Mouse (Mus musculus): ENCODE measurements around the gene Dip2b.
A peak's percentile ranks its signal among the peaks of the same experiment; 100 is the strongest.

Gene Dip2b

GRCm38 (mm10) chr15:100038470-100038971, at the start of gene Dip2b:
TSS of gene Dip2b (plus strand) at chr15:100038664.
- DNase-seq (ENCODE audit: low spot score in 2 of 2) = peak; percentile 92 to 100

DNA sequence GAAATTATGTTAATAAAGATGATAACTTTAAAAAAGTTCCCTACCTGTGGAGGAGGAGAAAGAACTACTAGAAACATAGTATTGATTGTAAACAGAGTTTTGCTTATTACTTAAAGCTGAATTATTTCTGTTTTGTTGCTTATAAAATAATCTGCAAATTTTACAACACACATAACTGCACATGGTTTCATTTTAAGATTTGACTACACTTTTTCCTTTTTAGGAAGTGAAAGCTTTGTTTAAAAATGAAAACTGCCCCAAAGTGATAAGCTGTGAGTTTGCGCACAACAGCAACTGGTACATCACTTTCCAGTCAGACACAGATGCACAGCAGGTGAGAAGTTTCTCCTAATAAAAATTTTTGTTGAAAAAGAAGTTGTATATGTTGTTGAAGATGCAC, 45.4 kb upstream of the Dip2b start:
- no peak for DNase-seq (ENCODE audit: low spot score in 2 of 2)

DNA sequence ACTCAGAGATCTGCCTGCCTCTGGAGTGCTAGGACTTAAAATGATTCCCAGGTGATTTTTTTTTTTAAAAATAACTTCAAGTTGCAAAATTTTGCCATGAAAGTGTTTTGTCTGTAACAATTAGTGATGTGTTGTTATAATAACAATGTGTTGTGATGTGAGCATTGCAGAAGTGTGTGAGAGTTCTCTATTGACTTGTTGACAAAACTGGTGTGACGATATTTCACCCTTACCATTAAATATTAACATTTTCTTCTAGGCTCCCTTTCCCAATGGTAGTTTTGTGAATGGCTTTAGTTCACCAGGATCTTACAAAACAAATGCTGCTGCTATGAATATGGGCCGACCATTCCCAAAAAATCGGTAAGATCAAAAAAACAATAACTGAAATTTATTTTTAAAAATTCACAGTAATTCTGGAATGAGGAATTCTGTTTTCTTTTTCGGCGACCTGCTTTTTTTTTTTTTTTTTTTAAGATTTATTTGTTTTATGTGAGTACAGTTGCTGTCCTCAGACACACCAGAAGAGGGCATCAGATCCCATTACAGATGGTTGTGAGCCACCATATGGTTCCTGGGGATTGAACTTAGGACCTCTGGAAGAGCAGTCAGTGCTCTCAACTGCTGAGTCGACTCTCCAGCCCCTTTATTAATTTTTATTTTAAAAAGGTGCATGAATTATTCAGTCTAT, 41.2 kb upstream of the Dip2b start:
- no peak for DNase-seq (ENCODE audit: low spot score in 2 of 2)

DNA sequence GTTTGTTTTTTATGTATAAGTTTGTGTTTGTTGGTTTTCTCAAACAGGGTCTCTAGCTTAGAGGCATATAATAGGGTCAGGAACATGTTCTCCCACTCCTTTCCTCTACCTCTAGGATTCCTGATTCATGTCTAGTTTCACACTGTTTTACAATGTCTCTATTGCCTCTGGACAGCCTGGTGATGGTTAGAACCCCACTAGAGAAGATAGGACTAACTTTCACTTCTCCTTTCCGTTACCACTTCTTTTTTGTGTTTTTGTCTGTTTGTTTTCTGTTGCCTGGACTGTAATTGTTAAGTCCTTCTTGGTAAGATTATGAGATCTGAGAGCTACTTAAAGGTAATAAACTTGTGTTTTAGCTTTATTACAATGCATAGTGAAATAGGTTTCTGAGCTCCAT, 39.1 kb upstream of the Dip2b start:
- DNase-seq (ENCODE audit: low spot score in 2 of 2) = no peak

GRCm38 (mm10) chr15:100004677-100005273, 33.7 kb upstream of the Dip2b start:
- no peak for DNase-seq (ENCODE audit: low spot score in 2 of 2)

DNA sequence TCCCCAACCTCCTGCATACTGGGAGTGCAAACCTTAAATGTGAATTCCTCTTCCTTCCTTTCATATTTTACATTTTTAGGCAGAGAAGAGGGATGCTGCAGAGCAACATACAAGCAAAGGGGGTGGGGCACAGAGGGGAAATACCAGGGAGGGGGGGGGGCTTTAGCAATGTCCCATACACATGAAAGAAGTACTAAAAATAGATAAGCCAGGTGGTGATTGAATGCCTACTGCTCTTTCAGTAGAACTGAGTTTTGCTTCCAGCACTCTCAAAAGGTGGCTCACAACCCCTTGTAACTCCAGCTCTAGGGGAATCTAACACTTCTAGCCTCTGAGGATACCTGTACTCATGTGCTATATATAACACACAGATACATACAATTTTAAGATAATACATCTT, 32.3 kb upstream of the Dip2b start:
- DNase-seq (ENCODE audit: low spot score in 2 of 2) = no peak

DNA sequence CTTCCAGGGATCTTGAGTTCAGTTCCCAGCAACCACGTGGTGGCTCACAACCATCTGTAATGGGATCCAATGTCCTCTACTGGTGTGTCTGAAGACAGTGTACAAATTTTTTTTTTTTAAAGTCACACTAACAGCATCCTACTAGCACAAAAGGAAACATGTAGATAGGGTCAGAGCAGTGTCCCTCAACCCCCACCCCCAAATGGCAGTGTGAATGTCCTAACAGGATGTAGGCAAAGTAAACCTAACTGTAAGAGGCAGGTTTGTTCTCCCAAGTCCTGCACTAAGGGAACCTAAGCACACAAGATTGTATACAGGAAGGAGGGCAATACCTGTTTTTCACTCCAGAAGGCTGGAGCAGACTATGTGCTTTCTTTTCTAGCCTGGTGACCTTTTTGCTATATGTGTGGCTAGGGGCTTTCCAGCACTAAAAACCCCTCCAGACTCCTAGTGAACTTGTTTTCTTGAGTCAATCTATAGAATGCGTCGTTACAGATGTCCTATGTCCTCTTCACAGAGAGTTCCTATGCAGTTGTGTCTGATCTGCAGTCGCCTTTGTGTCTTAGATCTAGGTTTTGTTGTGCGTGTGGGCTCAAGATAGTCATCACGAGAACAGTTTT, 20.1 kb upstream of the Dip2b start:
- DNase-seq (ENCODE audit: low spot score in 2 of 2) = no peak

DNA sequence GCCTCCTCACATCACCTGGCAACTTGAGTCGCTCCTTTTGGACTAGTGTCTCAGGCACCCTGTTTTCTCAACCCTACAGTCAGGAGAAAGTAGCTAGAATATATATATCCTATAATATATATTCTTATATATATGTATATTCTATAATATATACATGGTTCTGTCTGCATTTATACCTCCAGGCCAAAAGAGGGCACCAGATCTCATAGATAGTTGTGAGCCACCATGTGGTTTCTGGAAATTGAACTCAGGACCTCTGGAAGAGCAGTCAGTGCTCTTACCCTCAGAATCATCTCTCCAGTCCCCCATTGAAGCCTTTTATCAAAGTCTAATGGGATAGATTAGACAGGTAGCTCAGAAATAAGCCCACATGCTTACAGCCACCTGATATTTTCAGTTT, 17.3 kb upstream of the Dip2b start:
- DNase-seq (ENCODE audit: low spot score in 2 of 2) = no peak

GRCm38 (mm10) chr15:100022923-100023322, 15.5 kb upstream of the Dip2b start:
- DNase-seq (ENCODE audit: low spot score in 2 of 2) = peak in 1 of 2 experiments; percentile 45

GRCm38 (mm10) chr15:100025076-100025834, 13.2 kb upstream of the Dip2b start:
- DNase-seq (ENCODE audit: low spot score in 2 of 2) = no peak

DNA sequence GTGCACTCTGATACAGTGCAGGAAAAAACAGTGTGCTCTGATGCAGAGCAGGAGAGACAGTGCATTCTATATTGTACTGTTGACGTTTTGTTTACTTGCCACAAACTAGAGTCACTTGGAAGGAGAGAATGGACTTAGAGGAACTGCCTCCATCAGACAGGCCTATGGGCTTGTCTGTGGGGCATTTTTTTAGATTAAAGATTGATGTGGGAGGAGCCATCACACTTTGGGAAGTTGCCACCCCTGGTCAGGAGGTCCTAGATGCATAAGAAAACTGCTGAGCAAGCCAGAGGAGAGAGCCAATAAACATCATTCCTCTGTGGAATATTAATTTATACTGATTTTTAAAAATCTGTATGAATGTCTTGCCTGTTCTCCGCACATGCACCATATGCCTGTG, 10.3 kb upstream of the Dip2b start:
- DNase-seq (ENCODE audit: low spot score in 2 of 2) = no peak

DNA sequence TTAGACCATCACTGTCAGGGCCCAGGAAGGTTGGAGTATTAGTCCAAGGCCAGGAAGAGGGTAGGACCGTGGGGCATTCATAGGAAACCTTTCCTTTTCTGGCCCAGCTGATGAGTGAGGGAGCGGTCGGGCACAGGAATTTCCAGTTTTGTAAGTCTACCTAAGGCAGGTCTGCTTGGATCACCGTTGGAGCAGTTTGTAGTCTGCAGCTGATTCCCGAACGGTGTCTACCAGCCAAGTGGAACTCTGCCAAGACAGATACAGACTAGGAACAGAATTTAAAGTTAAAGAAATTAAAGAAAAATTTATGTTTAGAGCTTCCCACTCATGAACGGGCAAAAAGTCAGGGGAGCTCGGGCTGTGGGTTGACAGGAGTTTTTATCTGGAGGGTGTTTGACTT, 9.0 kb upstream of the Dip2b start:
- no peak for DNase-seq (ENCODE audit: low spot score in 2 of 2)

DNA sequence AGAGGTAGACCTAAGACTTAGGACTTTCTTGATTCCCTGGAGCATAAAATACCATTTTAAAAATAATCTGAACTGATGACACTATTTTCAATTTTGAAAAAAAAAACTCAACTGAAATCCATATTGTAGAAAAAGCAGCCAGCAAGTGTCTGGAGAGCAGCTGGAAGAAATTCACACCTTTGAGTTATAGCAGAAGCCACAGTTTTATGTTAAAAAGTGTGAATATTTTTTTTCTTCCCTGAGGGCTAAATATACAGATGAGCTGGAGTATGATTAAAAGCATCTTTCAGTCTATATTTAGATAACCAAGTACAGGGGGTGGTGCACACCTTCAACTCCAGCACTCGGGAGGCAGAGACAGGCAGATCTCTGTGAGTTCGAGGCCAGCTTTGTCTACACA, 8.6 kb upstream of the Dip2b start:
- DNase-seq (ENCODE audit: low spot score in 2 of 2) = no peak

DNA sequence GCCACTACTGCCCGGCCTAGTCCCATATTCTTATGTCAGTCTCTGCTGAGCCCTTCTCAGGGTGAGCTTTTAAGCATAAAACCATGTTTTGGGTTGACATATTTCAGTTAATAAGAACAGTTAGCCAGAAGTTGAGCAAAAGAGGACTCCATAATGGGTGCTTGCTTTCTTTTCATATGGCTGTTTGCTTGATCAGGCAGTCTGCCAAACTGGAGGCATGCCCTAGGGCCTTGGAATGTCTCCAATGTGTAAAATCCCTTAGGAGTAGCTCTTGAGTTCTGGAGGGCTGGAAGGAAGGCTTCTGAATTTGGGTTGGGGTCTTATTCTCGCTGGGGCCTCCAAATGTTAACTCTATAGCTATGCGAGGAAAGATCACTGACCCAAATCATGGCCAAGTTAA, 5.9 kb upstream of the Dip2b start:
- no peak for DNase-seq (ENCODE audit: low spot score in 2 of 2)

- DNase-seq (ENCODE audit: low spot score in 2 of 2) = peak; percentile 57 to 60
Observed at GRCm38 (mm10) chr15:100039001-100039701, 687 bp downstream of the Dip2b start.

DNA sequence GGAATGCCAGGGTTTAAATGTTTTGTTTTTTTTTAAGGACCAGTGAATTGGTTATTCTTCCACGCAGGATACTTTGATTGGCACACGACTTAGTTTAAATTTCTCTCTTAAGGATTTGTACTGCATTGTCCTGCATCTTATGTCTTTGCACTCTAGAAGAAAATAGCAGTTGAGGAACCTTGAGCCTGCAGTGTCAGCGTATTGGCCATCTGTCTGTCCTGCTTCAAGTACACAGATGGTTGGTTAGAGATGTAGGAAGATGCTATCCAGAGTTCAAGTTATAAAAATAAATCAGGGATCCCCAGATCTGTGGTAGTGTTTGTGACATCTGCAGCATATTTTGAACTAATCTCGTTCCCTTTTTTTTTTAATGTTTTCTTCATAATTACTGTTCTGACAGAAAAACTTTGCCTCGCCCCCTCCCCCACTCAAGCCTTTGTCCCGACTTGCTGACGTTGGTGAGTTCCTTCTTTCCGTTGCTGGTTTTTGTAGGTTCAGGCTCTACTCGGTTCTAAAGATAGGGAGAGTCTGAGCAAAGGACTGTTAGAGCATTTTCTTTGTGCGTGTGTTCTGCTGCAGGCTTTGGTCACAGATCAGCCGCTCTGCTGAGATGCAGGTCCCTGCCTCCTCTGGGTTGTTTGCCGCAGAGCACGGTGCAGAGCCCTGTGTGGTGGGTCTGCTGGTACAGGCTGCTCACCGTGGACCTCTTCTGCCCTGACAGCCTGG, 2.2 kb downstream of the Dip2b start:
- DNase-seq (ENCODE audit: low spot score in 2 of 2) = no peak

- DNase-seq (ENCODE audit: low spot score in 2 of 2) = no peak
Observed at GRCm38 (mm10) chr15:100041267-100042047, 3.0 kb downstream of the Dip2b start.

DNA sequence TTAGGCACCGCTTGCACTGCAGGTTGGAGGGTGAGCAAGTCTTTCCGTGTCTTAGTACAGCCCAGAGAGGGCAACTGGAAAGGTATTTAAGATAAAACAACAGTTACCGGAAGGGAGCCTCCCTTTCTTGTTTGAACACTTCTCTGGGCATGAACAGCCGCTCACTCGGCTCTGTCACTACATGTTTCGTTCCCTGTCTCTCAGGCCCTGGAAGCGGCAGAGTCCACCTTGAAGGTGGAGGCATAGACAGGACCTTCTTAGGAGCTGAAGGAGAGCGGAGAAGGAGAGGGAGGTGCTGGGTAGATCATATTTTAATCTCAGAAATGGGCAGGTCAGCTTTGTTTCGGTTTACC, 3.6 kb downstream of the Dip2b start:
- DNase-seq (ENCODE audit: low spot score in 2 of 2) = no peak

- no peak for DNase-seq (ENCODE audit: low spot score in 2 of 2)
Observed at GRCm38 (mm10) chr15:100045576-100045975, 7.1 kb downstream of the Dip2b start.

- DNase-seq (ENCODE audit: low spot score in 2 of 2) = no peak
Observed at GRCm38 (mm10) chr15:100049496-100050087, 11.1 kb downstream of the Dip2b start.
